Mouse (Mus musculus): ENCODE measurements around the gene Cfap299.

Cfap299 gene

GRCm38 (mm10) chr5:98616902-98617301 lies 287.8 kb downstream of the Cfap299 start:
- DNase-seq (ENCODE audit: low read depth, low spot score): no peak

GRCm38 (mm10) chr5:98617416-98617815 lies 288.3 kb downstream of the Cfap299 start:
- DNase-seq (ENCODE audit: low read depth, low spot score): no peak

GRCm38 (mm10) chr5:98650345-98650744 lies 321.2 kb downstream of the Cfap299 start:
- no peak for DNase-seq (ENCODE audit: low read depth, low spot score)

GRCm38 (mm10) chr5:98651049-98651448 lies 321.9 kb downstream of the Cfap299 start:
- DNase-seq (ENCODE audit: low read depth, low spot score): no peak

GRCm38 (mm10) chr5:98688254-98688653 lies 359.1 kb downstream of the Cfap299 start:
- no peak for DNase-seq (ENCODE audit: low read depth, low spot score)

GRCm38 (mm10) chr5:98692070-98692469 lies 363.0 kb downstream of the Cfap299 start:
- no peak for DNase-seq (ENCODE audit: low read depth, low spot score)

GRCm38 (mm10) chr5:98696336-98696735 lies 367.2 kb downstream of the Cfap299 start:
- no peak for DNase-seq (ENCODE audit: low read depth, low spot score)

- DNase-seq (ENCODE audit: low read depth, low spot score): no peak
Measured at GRCm38 (mm10) chr5:98703963-98704362, 374.9 kb downstream of the Cfap299 start.

- peak; percentile 69 for DNase-seq (ENCODE audit: low read depth, low spot score)
Measured at GRCm38 (mm10) chr5:98706597-98706996, 377.5 kb downstream of the Cfap299 start.

- DNase-seq (ENCODE audit: low read depth, low spot score): no peak
Measured at GRCm38 (mm10) chr5:98715392-98715791, 386.3 kb downstream of the Cfap299 start.

GRCm38 (mm10) chr5:98732157-98733009 lies 403.3 kb downstream of the Cfap299 start:
- DNase-seq (ENCODE audit: low read depth, low spot score): no peak

GRCm38 (mm10) chr5:98733010-98733399 lies 403.9 kb downstream of the Cfap299 start:
- no peak for DNase-seq (ENCODE audit: low read depth, low spot score)

GRCm38 (mm10) chr5:98761858-98762652 lies 433.0 kb downstream of the Cfap299 start:
- no peak for DNase-seq (ENCODE audit: low read depth, low spot score)

GRCm38 (mm10) chr5:98778588-98778987 lies 449.5 kb downstream of the Cfap299 start:
- no peak for DNase-seq (ENCODE audit: low read depth, low spot score)

GRCm38 (mm10) chr5:98782066-98782465 lies 453.0 kb downstream of the Cfap299 start:
- DNase-seq (ENCODE audit: low read depth, low spot score): no peak

- no peak for DNase-seq (ENCODE audit: low read depth, low spot score)
Measured at GRCm38 (mm10) chr5:98787735-98788134, 458.6 kb downstream of the Cfap299 start.

GRCm38 (mm10) chr5:98788568-98788967 lies 459.5 kb downstream of the Cfap299 start:
- DNase-seq (ENCODE audit: low read depth, low spot score): no peak

- no peak for DNase-seq (ENCODE audit: low read depth, low spot score)
Measured at GRCm38 (mm10) chr5:98790894-98791607, 461.9 kb downstream of the Cfap299 start.

GRCm38 (mm10) chr5:98801495-98801894 lies 472.4 kb downstream of the Cfap299 start:
- DNase-seq (ENCODE audit: low read depth, low spot score): no peak

- DNase-seq (ENCODE audit: low read depth, low spot score): no peak
Measured at GRCm38 (mm10) chr5:98804761-98805160, 475.7 kb downstream of the Cfap299 start.

GRCm38 (mm10) chr5:98806492-98806891 lies 477.4 kb downstream of the Cfap299 start:
- no peak for DNase-seq (ENCODE audit: low read depth, low spot score)

GRCm38 (mm10) chr5:98807022-98807421 lies 477.9 kb downstream of the Cfap299 start:
- DNase-seq (ENCODE audit: low read depth, low spot score): no peak

Measured in ES-CJ7 (cell line).